Mouse (Mus musculus) spleen, adult 2 months (tissue): ENCODE results near the gene Elmo1.

ENCODE experiments used
- CTCF ChIP-seq: fragments of 200-500 bp; IDR thresholded peaks from 2 replicates; pipeline ENCODE4 v1.5.1; 2011; ENCODE audit warnings: mild to moderate bottlenecking, inconsistent platforms; ENCODE audit not compliant: insufficient read depth, insufficient read length, insufficient replicate concordance; ENCODE audit errors: extremely low read depth
- POLR2A ChIP-seq: fragments of 200-500 bp; IDR thresholded peaks from 2 replicates; pipeline ENCODE4 v1.6.1; 2011; ENCODE audit warnings: low read depth, low read length, inconsistent platforms

GRCm38 (mm10) chr13:20286680-20287079 is 196.3 kb downstream of the Elmo1 start:
- TF ChIP-seq CTCF = no peak
- TF ChIP-seq POLR2A = no peak
